Mouse (Mus musculus): ENCODE measurements around the gene Gm15557.

Gm15557 gene

GRCm38 (mm10) chr2:155952006-155952405, 11.5 kb downstream of the Gm15557 start:
- DNase-seq (ENCODE audit: low read depth), result no peak

GRCm38 (mm10) chr2:155956134-155957059, 15.9 kb downstream of the Gm15557 start, which contains the start of gene Cep250:
Gene Cep250, plus strand, starts transcription at chr2:155956458.
- peak; percentile 77 for DNase-seq (ENCODE audit: low read depth)

- DNase-seq (ENCODE audit: low read depth), result no peak
Measured at GRCm38 (mm10) chr2:155959981-155960380, 19.5 kb downstream of the Gm15557 start.

GRCm38 (mm10) chr2:155961862-155962261, 21.3 kb downstream of the Gm15557 start:
- DNase-seq (ENCODE audit: low read depth), result no peak

GRCm38 (mm10) chr2:155962991-155963390, 22.5 kb downstream of the Gm15557 start:
- DNase-seq (ENCODE audit: low read depth), result no peak

GRCm38 (mm10) chr2:155973348-155973747, 32.8 kb downstream of the Gm15557 start:
- no peak for DNase-seq (ENCODE audit: low read depth)

GRCm38 (mm10) chr2:155974087-155974731, 33.7 kb downstream of the Gm15557 start:
- no peak for DNase-seq (ENCODE audit: low read depth)

- DNase-seq (ENCODE audit: low read depth), result no peak
Measured at GRCm38 (mm10) chr2:155979328-155979991, 38.9 kb downstream of the Gm15557 start.

GRCm38 (mm10) chr2:155985776-155986175, 45.2 kb downstream of the Gm15557 start:
- DNase-seq (ENCODE audit: low read depth), result no peak

GRCm38 (mm10) chr2:155987131-155987530, 46.6 kb downstream of the Gm15557 start:
- no peak for DNase-seq (ENCODE audit: low read depth)

- DNase-seq (ENCODE audit: low read depth), result peak; percentile 75
Measured at GRCm38 (mm10) chr2:155989085-155989484, 48.6 kb downstream of the Gm15557 start.

GRCm38 (mm10) chr2:155991151-155991550, 50.6 kb downstream of the Gm15557 start:
- DNase-seq (ENCODE audit: low read depth), result no peak

- no peak for DNase-seq (ENCODE audit: low read depth)
Measured at GRCm38 (mm10) chr2:155991863-155992321, 51.4 kb downstream of the Gm15557 start.
